Mouse (Mus musculus) hindbrain, embryonic 14.5 days (tissue): ENCODE data around the gene Eif4e. TPM values are rescaled to one million over a fixed set of nuclear protein-coding genes. Genes with fewer than 3 reads are reported as not detected.

Experiments used
- ATAC-seq: fragments of 200-750 bp; cut with Nextera tagmentation; 2 replicates; pipeline ENCODE4 v1.8.0; 2017; ENCODE audit warnings: moderate number of reproducible peaks, mild to moderate bottlenecking, moderate TSS enrichment, moderate library complexity; ENCODE audit not compliant: low FRiP score
- DNase-seq: peaks from one replicate; pipeline ENCODE4 v3.0.0-alpha.2; 2015; ENCODE audit warnings: low spot score
- H3K27ac ChIP-seq: fragments of 300-500 bp; sonication (generic); 2 replicates; pipeline ENCODE4 v1.5.1; 2014; ENCODE audit warnings: mild to moderate bottlenecking, moderate library complexity
- H3K27me3 ChIP-seq: fragments of 300-500 bp; sonication (generic); 2 replicates; pipeline ENCODE4 v1.6.1; 2014; ENCODE audit warnings: mild to moderate bottlenecking, low read length, mixed read lengths; ENCODE audit not compliant: control insufficient read depth, insufficient read depth
- H3K36me3 ChIP-seq: fragments of 300-500 bp; sonication (generic); replicated peaks from 2 replicates; pipeline ENCODE4 v1.6.1; 2014; ENCODE audit not compliant: control insufficient read depth, insufficient read depth
- H3K4me1 ChIP-seq: fragments of 300-500 bp; sonication (generic); replicated peaks from 2 replicates; pipeline ENCODE4 v1.6.1; 2014; ENCODE audit warnings: antibody characterized with exemption, low read length, mixed read lengths; ENCODE audit not compliant: control insufficient read depth, insufficient read depth
- H3K4me2 ChIP-seq: fragments of 300-500 bp; sonication (generic); replicated peaks from 2 replicates; pipeline ENCODE4 v1.6.1; 2014; ENCODE audit warnings: mild to moderate bottlenecking, moderate library complexity
- H3K4me3 ChIP-seq: fragments of 300-500 bp; sonication (generic); replicated peaks from 2 replicates; pipeline ENCODE4 v1.5.1; 2014; ENCODE audit warnings: mild to moderate bottlenecking, low read length
- H3K9ac ChIP-seq: fragments of 300-500 bp; sonication (generic); 2 replicates; pipeline ENCODE4 v1.6.1; 2014
- H3K9me3 ChIP-seq: fragments of 300-500 bp; sonication (generic); 2 replicates; pipeline ENCODE4 v1.6.1; 2016; ENCODE audit warnings: low read length; ENCODE audit not compliant: control insufficient read depth
- WGBS: fragments of 180-500 bp; shearing (Covaris S2); extraction: QIAGEN DNeasy Blood & Tissue Kit; methylation state at CpG from one replicate; pipeline ENCODE4 v1.1.7; 2014; 5-methylcytosine and 5-hydroxymethylcytosine counted together
- polyA plus RNA-seq: library from polyadenylated mRNA; unstranded; fragments of >200 nt; fragmentation: Nextera tagmentation; extraction: Ambion mirVana; gene quantifications from 2 replicates; pipeline ENCODE4 v1.2.1, GENCODE M21; 2014

The Eif4e gene
- polyA plus RNA-seq, 1 experiment from 2014 or later = 314 TPM

- H3K27me3 ChIP-seq = no peaks in the 10 kb centered on the region
- peaks cover 21% of the 10 kb centered on the region for H3K4me1 ChIP-seq
- no peak overlapping the region for H3K4me3 ChIP-seq
- H3K9me3 ChIP-seq = no peaks in the 10 kb centered on the region
- WGBS = 86% methylated on average over 8 of the region's 8 CpGs
- H3K4me2 ChIP-seq = no peak overlapping the region
- H3K36me3 ChIP-seq = no peaks in the 10 kb centered on the region
- ATAC-seq (no peak), DNase-seq (no peak)
- no peak overlapping the region for H3K27ac ChIP-seq
- H3K9ac ChIP-seq = no peak overlapping the region
These were observed 4.8 kb downstream of the Eif4e start for GRCm38 (mm10) chr3:138530578-138531478.

GRCm38 (mm10) chr3:138531479-138532181 is 5.7 kb downstream of the Eif4e start:
- WGBS = 52% methylated on average over 12 of the region's 12 CpGs
- H3K4me1 ChIP-seq = peaks cover 15% of the 10 kb centered on the region
- DNase-seq (no peak), ATAC-seq (no peak)
- no peaks in the 10 kb centered on the region for H3K9me3 ChIP-seq
- no peak overlapping the region for H3K27ac ChIP-seq
- no peak overlapping the region for H3K4me3 ChIP-seq
- no peaks in the 10 kb centered on the region for H3K27me3 ChIP-seq
- no peak overlapping the region for H3K9ac ChIP-seq
- no peaks in the 10 kb centered on the region for H3K36me3 ChIP-seq
- no peak overlapping the region for H3K4me2 ChIP-seq

- no peak for DNase-seq
- Histone ChIP-seq H3K36me3 (no peaks in the 10 kb centered on the region), H3K4me2 (no peak overlapping the region), H3K9me3 (no peaks in the 10 kb centered on the region), H3K4me1 (peaks cover 15% of the 10 kb centered on the region), H3K27ac (no peak overlapping the region), H3K4me3 (no peak overlapping the region), H3K9ac (no peak overlapping the region), H3K27me3 (no peaks in the 10 kb centered on the region)
- ATAC-seq = no peak
- WGBS = 76% methylated on average over 2 of the region's 2 CpGs
These were observed 6.8 kb downstream of the Eif4e start for GRCm38 (mm10) chr3:138532764-138533163.

- H3K36me3 ChIP-seq = no peaks in the 10 kb centered on the region
- no peak overlapping the region for H3K27ac ChIP-seq
- 98% methylated on average over 2 of the region's 2 CpGs for WGBS
- no peaks in the 10 kb centered on the region for H3K27me3 ChIP-seq
- H3K4me2 ChIP-seq = no peak overlapping the region
- DNase-seq (no peak), ATAC-seq (no peak)
- no peaks in the 10 kb centered on the region for H3K9me3 ChIP-seq
- no peaks in the 10 kb centered on the region for H3K4me1 ChIP-seq
- H3K9ac ChIP-seq = no peak overlapping the region
- no peak overlapping the region for H3K4me3 ChIP-seq
These were observed 10.1 kb downstream of the Eif4e start for GRCm38 (mm10) chr3:138536031-138536430.

- DNase-seq (no peak), ATAC-seq (no peak)
- Histone ChIP-seq H3K27ac (no peak overlapping the region), H3K27me3 (no peaks in the 10 kb centered on the region), H3K4me3 (no peak overlapping the region), H3K9ac (no peak overlapping the region), H3K36me3 (no peaks in the 10 kb centered on the region; the same call in 1 of the 2 replicates), H3K4me2 (no peak overlapping the region), H3K4me1 (no peaks in the 10 kb centered on the region), H3K9me3 (no peaks in the 10 kb centered on the region)
- WGBS = 82% methylated on average over 3 of the region's 3 CpGs
These were observed 16.6 kb downstream of the Eif4e start for GRCm38 (mm10) chr3:138542621-138543020.

GRCm38 (mm10) chr3:138544117-138544516 is 18.1 kb downstream of the Eif4e start:
- no peak for DNase-seq
- no peaks in the 10 kb centered on the region for H3K4me1 ChIP-seq
- H3K9ac ChIP-seq = no peak overlapping the region
- 75% methylated on average over 4 of the region's 4 CpGs for WGBS
- H3K27ac ChIP-seq = no peak overlapping the region
- H3K4me2 ChIP-seq = no peak overlapping the region
- no peaks in the 10 kb centered on the region for H3K9me3 ChIP-seq
- no peaks in the 10 kb centered on the region for H3K27me3 ChIP-seq
- ATAC-seq = no peak
- H3K36me3 ChIP-seq = peaks cover 2% of the 10 kb centered on the region
- H3K4me3 ChIP-seq = no peak overlapping the region

GRCm38 (mm10) chr3:138546678-138547077 is 20.7 kb downstream of the Eif4e start:
- H3K4me3 ChIP-seq = no peak overlapping the region
- 89% methylated on average over 2 of the region's 2 CpGs for WGBS
- ATAC-seq (no peak), DNase-seq (no peak)
- H3K4me2 ChIP-seq = no peak overlapping the region
- H3K9ac ChIP-seq = no peak overlapping the region
- H3K27ac ChIP-seq = no peak overlapping the region
- H3K9me3 ChIP-seq = no peaks in the 10 kb centered on the region
- H3K27me3 ChIP-seq = no peaks in the 10 kb centered on the region
- peaks cover 25% of the 10 kb centered on the region for H3K36me3 ChIP-seq
- no peaks in the 10 kb centered on the region for H3K4me1 ChIP-seq

GRCm38 (mm10) chr3:138549045-138549444 is 23.1 kb downstream of the Eif4e start:
- H3K4me3 ChIP-seq = no peak overlapping the region
- DNase-seq (no peak), ATAC-seq (no peak)
- no peak overlapping the region for H3K27ac ChIP-seq
- no peaks in the 10 kb centered on the region for H3K4me1 ChIP-seq
- no peak overlapping the region for H3K9ac ChIP-seq
- 89% methylated on average over 4 of the region's 4 CpGs for whole genome bisulfite sequencing
- peaks cover 41% of the 10 kb centered on the region for H3K36me3 ChIP-seq
- no peaks in the 10 kb centered on the region for H3K27me3 ChIP-seq
- H3K9me3 ChIP-seq = no peaks in the 10 kb centered on the region
- H3K4me2 ChIP-seq = no peak overlapping the region

- no peak for ATAC-seq
- H3K27me3 ChIP-seq = no peaks in the 10 kb centered on the region
- H3K27ac ChIP-seq = no peak overlapping the region
- H3K4me2 ChIP-seq = no peak overlapping the region
- H3K9ac ChIP-seq = no peak overlapping the region
- DNase-seq = no peak
- H3K9me3 ChIP-seq = no peaks in the 10 kb centered on the region
- H3K4me3 ChIP-seq = no peak overlapping the region
- WGBS = 92% methylated on average over 19 of the region's 19 CpGs
- peaks cover 51% of the 10 kb centered on the region for H3K36me3 ChIP-seq
- no peaks in the 10 kb centered on the region for H3K4me1 ChIP-seq
These were observed 24.6 kb downstream of the Eif4e start for GRCm38 (mm10) chr3:138550336-138551123.
